Mouse (Mus musculus): ENCODE data around the gene Ctss. TPM values are rescaled to one million over a fixed set of nuclear protein-coding genes. Genes with fewer than 3 reads are reported as not detected.

The Ctss gene
- total and polyA plus RNA-seq, 3 experiments: not detected

- H3K9ac ChIP-seq (ENCODE audit: control insufficient read depth, low read depth, low read length, poor library complexity, severe bottlenecking): no peak overlapping the region
- H3K27ac ChIP-seq (ENCODE audit: control insufficient read depth, low read depth, low read length): no peak overlapping the region
- no peaks in the 10 kb centered on the region for H3K79me2 ChIP-seq (ENCODE audit: control insufficient read depth, insufficient read depth, low read length, poor library complexity)
- no peak for TF ChIP-seq POLR2A (IDR thresholded peaks at IDR 0.05; ENCODE audit: control insufficient read depth in 1 of 2, insufficient read depth in 1 of 2, low read depth in 1 of 2, low read length in 2 of 2, poor library complexity in 1 of 2)
- no peak overlapping the region for H3K4me3 ChIP-seq (ENCODE audit: control insufficient read depth in 1 of 2, insufficient read depth in 1 of 2, low read depth in 2 of 2, low read length in 2 of 2)
- H3K4me1 ChIP-seq (ENCODE audit: control insufficient read depth in 1 of 2, insufficient read depth in 2 of 2, low read length in 2 of 2): peaks cover 4 to 7% of the 10 kb centered on the region in 2 experiments; a peak in 3 of 4 replicates
- H3K27me3 ChIP-seq (ENCODE audit: control insufficient read depth in 1 of 2, insufficient read depth in 2 of 2, low read length in 2 of 2): no peaks in the 10 kb centered on the region
- peaks cover 13 to 70% of the 10 kb centered on the region in 2 experiments for H3K36me3 ChIP-seq (ENCODE audit: control insufficient read depth in 1 of 2, insufficient read depth in 2 of 2, low read length in 2 of 2)
- no peaks in the 10 kb centered on the region for H3K9me3 ChIP-seq (replicated peaks; ENCODE audit: insufficient read depth, low read length)
- no peak for DNase-seq (ENCODE audit: low read depth, low spot score)
These were observed 37.9 kb upstream of the Ctss start for GRCm38 (mm10) chr3:95488679-95489078.

- no peak for DNase-seq (ENCODE audit: low read depth, low spot score)
- H3K9me3 ChIP-seq (replicated peaks; ENCODE audit: insufficient read depth, low read length): no peaks in the 10 kb centered on the region
These were observed 36.3 kb upstream of the Ctss start for GRCm38 (mm10) chr3:95490238-95490637.

DNA sequence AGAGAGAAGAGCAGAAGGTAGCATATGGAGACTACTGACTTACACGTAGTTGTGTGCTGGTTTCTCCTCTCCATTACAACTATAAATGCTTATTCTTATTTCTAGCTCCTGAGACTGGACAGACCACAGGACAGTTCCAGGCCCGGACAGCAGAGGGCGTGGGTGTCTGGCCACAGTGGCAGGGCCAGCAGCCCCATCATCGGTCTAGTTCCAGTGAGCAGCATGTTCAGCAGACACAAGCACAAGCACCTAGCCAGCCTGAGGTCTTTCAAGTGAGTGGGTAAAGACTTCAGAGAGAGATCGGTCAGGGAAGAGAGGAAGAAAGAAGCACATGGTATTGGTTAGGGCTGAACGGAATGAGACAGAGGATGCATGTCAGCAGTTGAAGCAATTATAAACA lies 32.2 kb upstream of the Ctss start:
- H3K9me3 ChIP-seq (replicated peaks; ENCODE audit: insufficient read depth, low read length): no peaks in the 10 kb centered on the region
- peak; percentile 78 for DNase-seq (ENCODE audit: low read depth, low spot score)

More at GRCm38 (mm10) chr3:95490238-95490637, 36.3 kb upstream of the Ctss start:
- H3K36me3 ChIP-seq (ENCODE audit: control insufficient read depth in 1 of 2, insufficient read depth in 2 of 2, low read length in 2 of 2): peaks cover 13 to 65% of the 10 kb centered on the region in 2 experiments
- TF ChIP-seq ZMIZ1 (IDR thresholded peaks at IDR 0.05; ENCODE audit: low read depth, low read length): no peak
- TF ChIP-seq POLR2A (IDR thresholded peaks at IDR 0.05; ENCODE audit: control insufficient read depth in 1 of 2, insufficient read depth in 1 of 2, low read depth in 1 of 2, low read length in 2 of 2, poor library complexity in 1 of 2): no peak
- TF ChIP-seq SIN3A (IDR thresholded peaks at IDR 0.05; ENCODE audit: low read length): no peak
- no peak for TF ChIP-seq ELF1 (IDR thresholded peaks at IDR 0.05; ENCODE audit: low read depth, low read length)
- no peak for TF ChIP-seq USF1 (IDR thresholded peaks at IDR 0.05; ENCODE audit: low read depth, low read length)
- TF ChIP-seq ZC3H11A (IDR thresholded peaks at IDR 0.05; ENCODE audit: low read depth, low read length): no peak
- TF ChIP-seq USF2 (IDR thresholded peaks at IDR 0.05; ENCODE audit: borderline replicate concordance in 1 of 2, insufficient read depth in 1 of 2, low read depth in 1 of 2, low read length in 2 of 2): no peak
- TF ChIP-seq HCFC1 (IDR thresholded peaks at IDR 0.05; ENCODE audit: low read depth, low read length): no peak
- TF ChIP-seq NRF1 (IDR thresholded peaks at IDR 0.05; ENCODE audit: insufficient read depth, low read depth, low read length, poor library complexity, severe bottlenecking): no peak
- TF ChIP-seq BHLHE40 (IDR thresholded peaks at IDR 0.05; ENCODE audit: borderline replicate concordance, low read depth, low read length): no peak
- no peak for TF ChIP-seq MAFK (IDR thresholded peaks at IDR 0.05; ENCODE audit: borderline replicate concordance, low read depth, low read length)
- no peak for TF ChIP-seq CHD1 (IDR thresholded peaks at IDR 0.05; ENCODE audit: low read depth, low read length)
- TF ChIP-seq MAX (IDR thresholded peaks at IDR 0.05; ENCODE audit: low read length): no peak
- no peak for TF ChIP-seq GABPA (IDR thresholded peaks at IDR 0.05; ENCODE audit: low read depth, low read length)
- TF ChIP-seq POLR2AphosphoS5 (IDR thresholded peaks at IDR 0.05; ENCODE audit: borderline replicate concordance, low read depth, low read length): no peak
- no peak for TF ChIP-seq ZNF384 (IDR thresholded peaks at IDR 0.05; ENCODE audit: low read depth, low read length)
- H3K79me2 ChIP-seq (ENCODE audit: control insufficient read depth, insufficient read depth, low read length, poor library complexity): no peaks in the 10 kb centered on the region
- H3K4me3 ChIP-seq (ENCODE audit: control insufficient read depth in 1 of 2, insufficient read depth in 1 of 2, low read depth in 2 of 2, low read length in 2 of 2): no peak overlapping the region
- no peak overlapping the region for H3K27ac ChIP-seq (ENCODE audit: control insufficient read depth, low read depth, low read length)
- H3K27me3 ChIP-seq (ENCODE audit: control insufficient read depth in 1 of 2, insufficient read depth in 2 of 2, low read length in 2 of 2): no peaks in the 10 kb centered on the region
- no peak overlapping the region for H3K9ac ChIP-seq (ENCODE audit: control insufficient read depth, low read depth, low read length, poor library complexity, severe bottlenecking)
- H3K4me1 ChIP-seq (ENCODE audit: control insufficient read depth in 1 of 2, insufficient read depth in 2 of 2, low read length in 2 of 2): peaks cover 4 to 7% of the 10 kb centered on the region in 2 experiments; a peak in 3 of 4 replicates

More for the DNA sequence above, 32.2 kb upstream of the Ctss start:
- H3K79me2 ChIP-seq (ENCODE audit: control insufficient read depth, insufficient read depth, low read length, poor library complexity): no peaks in the 10 kb centered on the region
- H3K27me3 ChIP-seq (ENCODE audit: control insufficient read depth in 1 of 2, insufficient read depth in 2 of 2, low read length in 2 of 2): no peaks in the 10 kb centered on the region
- H3K36me3 ChIP-seq (ENCODE audit: control insufficient read depth in 1 of 2, insufficient read depth in 2 of 2, low read length in 2 of 2): peaks cover 0 to 40% of the 10 kb centered on the region in 2 experiments; a peak in 2 of 4 replicates
- no peak overlapping the region for H3K27ac ChIP-seq (ENCODE audit: control insufficient read depth, low read depth, low read length)
- TF ChIP-seq ZKSCAN1 (IDR thresholded peaks at IDR 0.05; ENCODE audit: low read depth, low read length) (no peak), ZC3H11A (IDR thresholded peaks at IDR 0.05; ENCODE audit: low read depth, low read length) (peak; percentile 46), MYB (IDR thresholded peaks at IDR 0.05; ENCODE audit: low read depth, low read length) (no peak), RAD21 (IDR thresholded peaks at IDR 0.05; ENCODE audit: low read depth, low read length) (peak; percentile 77), EP300 (IDR thresholded peaks at IDR 0.05; ENCODE audit: low read depth in 1 of 2, low read length in 2 of 2) (no peak), SMC3 (IDR thresholded peaks at IDR 0.05; ENCODE audit: low read depth, low read length) (peak; percentile 87), ELF1 (IDR thresholded peaks at IDR 0.05; ENCODE audit: low read depth, low read length) (no peak), CTCF (IDR thresholded peaks at IDR 0.05 in 2 of 3, conservative IDR thresholded peaks at IDR 0.05 in 1 of 3; ENCODE audit: control insufficient read depth in 1 of 3, insufficient read depth in 1 of 3, low read depth in 2 of 3, low read length in 3 of 3, poor library complexity in 1 of 3, severe bottlenecking in 1 of 3) (peak; percentile 93 to 98 (median 93)), UBTF (IDR thresholded peaks at IDR 0.05; ENCODE audit: borderline replicate concordance, insufficient read depth, low read depth, low read length) (no peak), SIN3A (IDR thresholded peaks at IDR 0.05; ENCODE audit: low read length) (no peak), HCFC1 (IDR thresholded peaks at IDR 0.05; ENCODE audit: low read depth, low read length) (no peak)
- no peak overlapping the region for H3K9ac ChIP-seq (ENCODE audit: control insufficient read depth, low read depth, low read length, poor library complexity, severe bottlenecking)
- no peak overlapping the region for H3K4me3 ChIP-seq (ENCODE audit: control insufficient read depth in 1 of 2, insufficient read depth in 1 of 2, low read depth in 2 of 2, low read length in 2 of 2)
- no peaks in the 10 kb centered on the region for H3K4me1 ChIP-seq (ENCODE audit: control insufficient read depth in 1 of 2, insufficient read depth in 2 of 2, low read length in 2 of 2)
